Mouse (Mus musculus) stomach, postnatal 0 days (tissue): ENCODE data around the gene Hivep2. TPM values are rescaled to one million over a fixed set of nuclear protein-coding genes. Genes with fewer than 3 reads are reported as not detected.

Source experiments
- ATAC-seq: fragments of 200-750 bp; cut with Nextera tagmentation; 2 replicates; pipeline ENCODE4 v1.8.0; 2017; ENCODE audit not compliant: low FRiP score, low TSS enrichment
- DNase-seq: peaks from one replicate; pipeline ENCODE4 v3.0.0-alpha.2; 2016; ENCODE audit warnings: low spot score
- H3K27ac ChIP-seq: fragments of 300-500 bp; sonication (generic); replicated peaks from 2 replicates; pipeline ENCODE4 v1.5.1; 2014; ENCODE audit warnings: mild to moderate bottlenecking, control low read depth
- H3K27me3 ChIP-seq: fragments of 300-500 bp; sonication (generic); 2 replicates; pipeline ENCODE4 v1.6.1; 2014; ENCODE audit warnings: low read length; ENCODE audit not compliant: control insufficient read depth, insufficient read depth
- H3K36me3 ChIP-seq: fragments of 300-500 bp; sonication (generic); 2 replicates; pipeline ENCODE4 v1.6.1; 2014; ENCODE audit warnings: low read length, mixed read lengths; ENCODE audit not compliant: control insufficient read depth, insufficient read depth
- H3K4me1 ChIP-seq: fragments of 300-500 bp; sonication (generic); replicated peaks from 2 replicates; pipeline ENCODE4 v1.6.1; 2014; ENCODE audit warnings: antibody characterized with exemption; ENCODE audit not compliant: control insufficient read depth, insufficient read depth
- H3K4me2 ChIP-seq: fragments of 300-500 bp; sonication (generic); replicated peaks from 2 replicates; pipeline ENCODE4 v1.6.1; 2014; ENCODE audit warnings: low read depth, mild to moderate bottlenecking, control low read depth, moderate library complexity
- H3K4me3 ChIP-seq: fragments of 300-500 bp; sonication (generic); 2 replicates; pipeline ENCODE4 v1.5.1; 2014; ENCODE audit warnings: low read depth, low read length, control low read depth
- H3K9ac ChIP-seq: fragments of 300-500 bp; sonication (generic); 2 replicates; pipeline ENCODE4 v1.6.1; 2014; ENCODE audit warnings: mild to moderate bottlenecking, low read length, control low read depth, mixed read lengths
- H3K9me3 ChIP-seq: fragments of 300-500 bp; sonication (generic); 2 replicates; pipeline ENCODE4 v1.6.1; 2016; ENCODE audit warnings: low read length; ENCODE audit not compliant: control insufficient read depth
- CTCF ChIP-seq: IDR thresholded peaks from 2 replicates; pipeline ENCODE4 v1.5.1; 2016; ENCODE audit warnings: antibody characterized with exemption, low read depth, mild to moderate bottlenecking, moderate library complexity
- EP300 ChIP-seq: optimal IDR thresholded peaks from 2 replicates; pipeline ENCODE3; 2016; ENCODE audit warnings: antibody characterized with exemption
- WGBS: fragments of 180-500 bp; shearing (Covaris S2); extraction: QIAGEN DNeasy Blood & Tissue Kit; methylation state at CpG from one replicate; pipeline ENCODE4 v1.1.7; 2014; 5-methylcytosine and 5-hydroxymethylcytosine counted together
- polyA plus RNA-seq: library from polyadenylated mRNA; unstranded; fragments of >200 nt; fragmentation: Nextera tagmentation; extraction: Ambion mirVana; gene quantifications from 2 replicates; pipeline ENCODE4 v1.2.1, GENCODE M21; 2015

Gene Hivep2
- polyA plus RNA-seq, 1 experiment from 2014 or later = 3.1 TPM

- Histone ChIP-seq H3K27me3 (no peaks in the 10 kb centered on the region), H3K4me1 (no peaks in the 10 kb centered on the region), H3K4me2 (no peak overlapping the region), H3K4me3 (no peak overlapping the region), H3K9me3 (no peaks in the 10 kb centered on the region), H3K27ac (no peak overlapping the region), H3K36me3 (no peaks in the 10 kb centered on the region), H3K9ac (no peak overlapping the region)
- no peak for DNase-seq
- no peak for ATAC-seq
- 83% methylated on average over 8 of the region's 8 CpGs for WGBS
- TF ChIP-seq CTCF = no peak
- no peak for TF ChIP-seq EP300
Observed at GRCm38 (mm10) chr10:14100041-14100440, 134.2 kb downstream of the Hivep2 start.

- no peaks in the 10 kb centered on the region for H3K9me3 ChIP-seq
- no peak overlapping the region for H3K4me2 ChIP-seq
- no peaks in the 10 kb centered on the region for H3K36me3 ChIP-seq
- ATAC-seq = no peak
- DNase-seq = no peak
- WGBS = 83% methylated on average over 3 of the region's 3 CpGs
- no peak overlapping the region for H3K27ac ChIP-seq
- no peaks in the 10 kb centered on the region for H3K27me3 ChIP-seq
- H3K9ac ChIP-seq = no peak overlapping the region
- no peak overlapping the region for H3K4me3 ChIP-seq
- TF ChIP-seq EP300 = no peak
- no peak for TF ChIP-seq CTCF
- H3K4me1 ChIP-seq = no peaks in the 10 kb centered on the region
Observed at GRCm38 (mm10) chr10:14100847-14101246, 135.0 kb downstream of the Hivep2 start.

GRCm38 (mm10) chr10:14101966-14102365, 136.1 kb downstream of the Hivep2 start:
- Histone ChIP-seq H3K27ac (no peak overlapping the region), H3K9ac (no peak overlapping the region), H3K4me1 (no peaks in the 10 kb centered on the region), H3K4me2 (no peak overlapping the region), H3K27me3 (no peaks in the 10 kb centered on the region), H3K4me3 (no peak overlapping the region), H3K36me3 (no peaks in the 10 kb centered on the region), H3K9me3 (no peaks in the 10 kb centered on the region)
- WGBS = 83% methylated on average over 5 of the region's 5 CpGs
- no peak for TF ChIP-seq CTCF
- no peak for TF ChIP-seq EP300
- ATAC-seq (no peak), DNase-seq (no peak)

- WGBS = 18% methylated on average over 7 of the region's 7 CpGs
- H3K36me3 ChIP-seq = no peaks in the 10 kb centered on the region
- H3K4me2 ChIP-seq = no peak overlapping the region
- H3K4me1 ChIP-seq = no peaks in the 10 kb centered on the region
- H3K27ac ChIP-seq = no peak overlapping the region
- no peaks in the 10 kb centered on the region for H3K27me3 ChIP-seq
- H3K9ac ChIP-seq = no peak overlapping the region
- TF ChIP-seq EP300 (no peak), CTCF (no peak)
- no peak overlapping the region for H3K4me3 ChIP-seq
- ATAC-seq (no peak), DNase-seq (no peak)
- no peaks in the 10 kb centered on the region for H3K9me3 ChIP-seq
Observed at GRCm38 (mm10) chr10:14107980-14108671, 142.3 kb downstream of the Hivep2 start.

GRCm38 (mm10) chr10:14115846-14116245, 150.0 kb downstream of the Hivep2 start:
- Histone ChIP-seq H3K27ac (no peak overlapping the region), H3K4me3 (no peak overlapping the region), H3K9ac (no peak overlapping the region), H3K4me1 (no peaks in the 10 kb centered on the region), H3K36me3 (no peaks in the 10 kb centered on the region), H3K9me3 (no peaks in the 10 kb centered on the region), H3K4me2 (no peak overlapping the region), H3K27me3 (no peaks in the 10 kb centered on the region)
- WGBS = 70% methylated on average over 4 of the region's 4 CpGs
- TF ChIP-seq CTCF = no peak
- no peak for TF ChIP-seq EP300
- ATAC-seq = no peak
- no peak for DNase-seq

- Histone ChIP-seq H3K4me1 (no peaks in the 10 kb centered on the region), H3K27ac (no peak overlapping the region), H3K36me3 (no peaks in the 10 kb centered on the region), H3K9me3 (no peaks in the 10 kb centered on the region), H3K4me2 (no peak overlapping the region), H3K4me3 (no peak overlapping the region), H3K27me3 (no peaks in the 10 kb centered on the region), H3K9ac (no peak overlapping the region)
- WGBS = 75% methylated on average over 5 of the region's 5 CpGs
- TF ChIP-seq CTCF (no peak), EP300 (no peak)
- ATAC-seq (no peak), DNase-seq (no peak)
Observed at GRCm38 (mm10) chr10:14116978-14117377, 151.1 kb downstream of the Hivep2 start.
